ENCODE assay signal across 27 mouse cellular contexts in the genomic region with DNA sequence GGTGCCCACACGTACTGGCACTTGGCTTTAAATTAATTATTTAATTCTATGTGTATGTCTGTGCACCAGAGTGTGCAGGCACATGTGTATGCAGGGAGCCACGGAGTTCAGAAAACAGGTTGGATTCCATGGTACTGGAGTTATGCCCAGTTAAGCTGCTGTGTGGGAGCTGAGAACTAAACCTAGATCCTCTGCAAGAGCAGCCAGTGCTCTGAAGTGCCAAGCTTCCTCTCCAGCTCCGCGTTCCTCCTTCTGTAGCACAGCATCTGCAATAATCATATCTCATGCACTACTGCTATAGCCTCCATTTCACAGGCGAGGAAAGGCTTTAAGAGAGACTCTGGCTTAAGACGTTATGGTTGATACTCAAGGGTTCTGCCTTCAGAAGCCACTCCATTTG. TPM values are rescaled to one million over a fixed set of nuclear protein-coding genes. Genes with fewer than 3 reads are reported as not detected.
"Had no signal": no experiment of that assay in that cellular context is flagged by ENCODE, and none has a peak within 500 bp of the region (broad histone marks: within the 10 kb centered on the region; RNA-seq: fewer than 3 reads in every experiment).

No protein-coding gene starts in this region.

- ATAC-seq: liver, embryonic 12.5 days; lung, postnatal 0 days; midbrain, embryonic 13.5 days; midbrain, embryonic 15.5 days; midbrain, embryonic 16.5 days had no signal

- DNase-seq: left cerebral cortex, postnatal 4 days; liver; liver, embryonic 13.5 days; liver, postnatal 0 days; lung, adult 18-20 months; lung, adult 2 months; lung, embryonic 14.5 days; lung, postnatal 10 days; lung, postnatal 14 days; lung, postnatal 36 days; lung, postnatal 4 days; midbrain, embryonic 14.5 days had no signal

RNA-seq across cellular contexts. Expression of a gene that starts 22.3 kb away (rescaled TPM):
- total RNA-seq: left cerebral cortex, postnatal 10 days; left cerebral cortex, postnatal 14 days; left cerebral cortex, postnatal 25 days; left cerebral cortex, postnatal 36 days; left cerebral cortex, postnatal 4 days; liver, adult 2 months; megakaryocyte progenitor cell, adult 5-6 weeks; megakaryocyte, adult 5-6 weeks; megakaryocyte-erythroid progenitor cell, adult 5-6 weeks; midbrain, postnatal 0 days; monocyte, adult 5-6 weeks had no signal
